Mouse (Mus musculus): Measurements from ENCODE around the gene Selplg. TPM values are rescaled to one million over a fixed set of nuclear protein-coding genes. Genes with fewer than 3 reads are reported as not detected.
"Not testable (repeated sequence)": the region's sequence is repeated elsewhere in the genome, so short reads cannot be mapped to it uniquely, and the experiment has no call there.

Selplg gene
- polyA plus RNA-seq, 1 experiment = 5.5 TPM

DNA sequence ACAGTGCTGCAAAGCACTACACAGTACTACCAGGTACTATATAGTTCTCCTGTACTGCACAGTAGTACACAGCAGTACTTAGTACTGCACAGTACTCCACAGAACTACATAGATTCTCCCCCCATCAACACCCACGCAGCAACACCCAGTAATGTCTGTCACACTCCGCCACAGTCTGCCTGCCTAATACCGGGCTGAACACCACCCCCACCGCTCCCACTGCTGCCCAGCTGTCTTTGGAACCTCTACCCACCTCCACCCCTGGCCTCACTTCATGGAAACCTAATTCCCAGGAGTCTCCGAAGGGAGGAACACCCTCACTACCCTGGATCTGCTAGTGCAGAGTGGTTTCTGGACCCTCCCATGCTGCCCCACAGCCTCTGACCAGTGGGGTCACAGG, 51.7 kb downstream of the Selplg start:
- no peak overlapping the region for H3K27ac ChIP-seq (replicated peaks; ENCODE audit: low read depth, low read length)
- H3K4me3 ChIP-seq (ENCODE audit: insufficient read depth, low read depth, low read length) = no peak overlapping the region
- no peaks in the 10 kb centered on the region for H3K4me1 ChIP-seq (ENCODE audit: control insufficient read depth, insufficient read depth, insufficient read length, low read length)

DNA sequence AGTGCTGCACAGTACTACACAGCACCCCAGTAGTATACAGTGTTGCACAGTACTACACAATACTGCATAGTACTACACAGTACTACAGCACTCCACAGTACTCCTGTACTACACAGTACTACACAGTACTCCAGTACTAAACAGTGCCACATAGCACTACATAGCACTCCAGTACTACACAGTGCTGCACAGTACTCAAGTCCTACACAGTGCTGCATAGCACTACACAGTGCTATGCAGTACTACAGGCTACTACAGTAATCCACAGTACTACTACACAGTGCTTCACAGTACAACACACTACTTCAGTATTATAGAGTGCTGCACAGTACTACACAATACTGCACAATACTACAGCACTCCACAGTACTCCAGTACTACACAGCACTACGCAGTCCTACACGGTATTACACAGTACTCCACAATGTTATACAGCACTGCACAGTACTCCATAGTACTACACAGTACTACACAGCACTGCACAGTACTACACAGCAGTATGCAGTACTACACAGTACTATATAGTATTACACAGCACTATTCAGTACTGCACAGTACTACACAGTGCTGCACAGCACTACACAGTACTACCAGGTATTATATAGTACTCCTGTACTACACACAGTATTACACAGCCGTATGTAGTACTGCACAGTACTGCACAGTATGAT, 52.2 kb downstream of the Selplg start:
- no peak overlapping the region for H3K27ac ChIP-seq (replicated peaks; ENCODE audit: low read depth, low read length)
- no peaks in the 10 kb centered on the region for H3K4me1 ChIP-seq (ENCODE audit: control insufficient read depth, insufficient read depth, insufficient read length, low read length)
- no peak overlapping the region for H3K4me3 ChIP-seq (ENCODE audit: insufficient read depth, low read depth, low read length)

DNA sequence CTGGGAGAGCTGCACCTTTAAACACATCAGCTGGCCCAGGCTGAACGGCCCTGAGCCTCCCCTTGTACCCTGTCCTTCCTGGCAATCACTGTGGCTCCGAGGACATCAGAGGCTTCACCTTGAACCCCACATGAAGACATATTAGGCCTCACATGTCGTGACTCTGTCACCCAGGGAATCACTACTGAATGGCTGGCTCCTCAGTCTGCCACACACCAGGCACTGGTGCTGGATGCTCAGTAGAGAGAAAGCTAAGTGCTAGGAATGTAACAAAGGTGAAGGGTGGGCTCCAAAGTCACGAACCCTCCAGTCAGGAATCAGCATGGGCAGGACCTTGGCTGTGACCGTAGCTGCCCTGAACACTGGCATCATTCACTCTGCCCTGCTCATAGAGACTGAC, 52.9 kb downstream of the Selplg start:
- Histone ChIP-seq H3K4me3 (ENCODE audit: insufficient read depth, low read depth, low read length) (no peak overlapping the region), H3K27ac (replicated peaks; ENCODE audit: low read depth, low read length) (no peak overlapping the region), H3K4me1 (ENCODE audit: control insufficient read depth, insufficient read depth, insufficient read length, low read length) (no peaks in the 10 kb centered on the region)

DNA sequence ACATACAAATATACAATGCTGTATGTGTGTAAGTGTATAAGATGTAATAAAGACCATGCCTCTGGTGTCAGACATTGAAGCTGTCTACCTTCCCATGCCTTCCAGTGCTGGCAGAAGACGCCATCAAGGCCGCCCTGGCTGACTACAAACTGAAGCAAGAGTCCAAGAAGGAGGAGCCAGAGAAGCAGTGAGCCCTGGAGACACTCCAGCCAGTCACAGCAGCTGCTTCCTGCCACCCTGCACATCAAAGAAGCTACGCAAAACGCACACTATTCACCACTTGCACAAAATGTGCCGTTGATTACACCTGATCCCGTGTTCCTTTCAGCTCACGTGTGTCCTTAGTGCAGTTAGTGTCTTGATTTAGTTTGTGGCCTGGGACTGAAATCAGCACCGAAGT, 54.7 kb downstream of the Selplg start:
- H3K4me1 ChIP-seq (ENCODE audit: control insufficient read depth, insufficient read depth, insufficient read length, low read length); H3K4me3 ChIP-seq (ENCODE audit: insufficient read depth, low read depth, low read length); H3K27ac ChIP-seq (replicated peaks; ENCODE audit: low read depth, low read length): not testable (repeated sequence)

DNA sequence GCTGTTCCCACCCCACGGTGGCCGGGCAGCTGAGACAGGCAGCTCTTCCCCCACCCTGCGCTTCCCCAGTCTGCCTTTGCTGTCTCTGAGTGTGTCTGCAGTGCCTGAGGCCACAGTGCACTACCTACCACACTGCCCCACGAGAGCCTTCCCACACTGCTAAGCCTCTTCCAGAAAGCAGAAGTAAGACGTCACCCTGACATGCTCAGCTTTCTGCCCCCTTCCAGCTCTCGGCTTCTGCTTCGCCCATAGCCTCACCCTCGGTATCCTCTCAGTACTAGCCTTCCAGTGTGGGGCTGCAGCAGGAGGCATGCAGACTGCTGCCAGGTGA, 55.6 kb downstream of the Selplg start:
- no peak overlapping the region for H3K4me3 ChIP-seq (ENCODE audit: insufficient read depth, low read depth, low read length)
- H3K27ac ChIP-seq (replicated peaks; ENCODE audit: low read depth, low read length) = peak overlapping the region; percentile 62
- H3K4me1 ChIP-seq (ENCODE audit: control insufficient read depth, insufficient read depth, insufficient read length, low read length) = no peaks in the 10 kb centered on the region

DNA sequence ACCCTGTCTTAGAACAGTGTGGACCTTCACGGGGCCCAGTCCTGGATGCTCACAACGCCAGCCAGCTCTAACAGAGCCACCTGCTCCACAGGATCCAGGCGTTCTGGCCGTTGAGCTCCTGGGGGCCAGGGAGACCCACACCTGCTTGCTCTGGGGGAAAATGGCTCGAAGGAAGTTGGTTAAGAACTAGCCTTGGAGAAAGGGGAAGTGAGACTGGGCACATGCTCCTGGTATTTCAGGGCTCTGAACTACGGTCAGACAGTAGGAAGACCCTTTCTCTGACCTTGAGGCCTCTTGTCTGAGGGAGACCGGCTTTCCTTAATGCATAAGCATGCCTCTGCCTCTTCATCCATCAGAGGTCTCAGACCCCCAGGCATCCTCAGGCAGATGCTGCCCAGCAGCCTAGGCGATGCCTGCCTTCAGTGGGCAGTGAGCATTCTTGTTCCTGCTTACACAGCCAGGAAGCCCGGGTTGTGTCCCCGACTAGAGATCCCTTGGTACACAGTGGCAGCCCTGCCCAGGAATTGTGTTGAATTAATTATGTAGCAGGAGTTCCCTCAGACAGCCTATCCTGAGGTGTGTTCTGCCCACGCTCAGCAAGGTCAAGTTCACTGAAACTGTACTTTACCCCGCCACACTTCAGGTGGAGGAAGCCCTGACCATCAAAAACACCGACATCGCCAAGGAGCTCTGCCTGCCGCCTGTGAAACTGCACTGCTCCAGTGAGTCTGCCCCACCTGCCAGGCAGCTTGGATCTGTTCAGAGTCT, 56.1 kb downstream of the Selplg start:
- H3K27ac ChIP-seq (replicated peaks; ENCODE audit: low read depth, low read length) = peak overlapping the region; percentile 63
- no peak overlapping the region for H3K4me3 ChIP-seq (ENCODE audit: insufficient read depth, low read depth, low read length)
- no peaks in the 10 kb centered on the region for H3K4me1 ChIP-seq (ENCODE audit: control insufficient read depth, insufficient read depth, insufficient read length, low read length)

DNA sequence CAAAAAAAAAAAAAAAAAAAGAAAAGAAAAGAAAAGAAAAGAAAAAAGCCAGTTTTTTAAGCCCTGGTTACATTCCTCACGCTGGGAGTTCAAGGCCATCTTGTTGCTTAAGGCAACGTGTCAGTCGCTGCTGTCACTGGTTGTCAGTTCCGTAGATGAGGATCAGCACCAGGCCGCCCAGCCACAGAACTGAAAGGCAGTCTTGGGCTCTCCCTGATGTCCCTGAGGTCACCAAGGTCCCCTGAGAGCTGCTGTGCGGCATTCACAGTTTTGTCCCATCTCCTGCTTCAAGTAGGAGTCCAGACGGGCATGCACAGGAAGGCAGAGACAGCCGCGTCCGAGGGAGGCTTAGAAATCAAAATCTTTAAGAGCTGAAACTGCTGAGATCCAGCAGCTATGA, 56.9 kb downstream of the Selplg start:
- H3K4me1 ChIP-seq (ENCODE audit: control insufficient read depth, insufficient read depth, insufficient read length, low read length) = no peaks in the 10 kb centered on the region
- H3K27ac ChIP-seq (replicated peaks; ENCODE audit: low read depth, low read length) = peak overlapping the region; percentile 63
- no peak overlapping the region for H3K4me3 ChIP-seq (ENCODE audit: insufficient read depth, low read depth, low read length)

DNA sequence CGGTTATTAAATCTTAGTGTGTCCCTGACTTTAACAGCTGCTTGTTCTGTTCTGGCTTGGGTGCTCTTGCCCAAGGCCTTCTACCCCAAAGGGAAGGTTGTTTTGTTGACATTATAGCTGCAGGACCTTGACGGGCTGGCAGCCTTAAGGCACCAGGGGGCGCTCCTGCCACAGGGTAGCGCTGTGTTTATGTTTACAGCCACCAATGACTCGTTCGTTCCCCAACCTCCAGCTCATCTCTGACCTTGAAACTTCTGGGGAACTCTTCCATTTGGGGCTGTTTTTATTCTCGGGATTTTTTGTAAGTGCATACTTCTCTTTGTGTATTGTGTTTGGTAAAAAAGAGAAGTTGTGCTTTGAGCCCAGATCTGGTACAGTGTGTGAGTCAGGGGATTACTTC, 58.8 kb downstream of the Selplg start:
- peak overlapping the region; percentile 92 for H3K4me3 ChIP-seq (ENCODE audit: insufficient read depth, low read depth, low read length)
- no peak overlapping the region for H3K27ac ChIP-seq (replicated peaks; ENCODE audit: low read depth, low read length)
- peaks cover 5% of the 10 kb centered on the region; the same call in 1 of the 2 replicates for H3K4me1 ChIP-seq (ENCODE audit: control insufficient read depth, insufficient read depth, insufficient read length, low read length)

DNA sequence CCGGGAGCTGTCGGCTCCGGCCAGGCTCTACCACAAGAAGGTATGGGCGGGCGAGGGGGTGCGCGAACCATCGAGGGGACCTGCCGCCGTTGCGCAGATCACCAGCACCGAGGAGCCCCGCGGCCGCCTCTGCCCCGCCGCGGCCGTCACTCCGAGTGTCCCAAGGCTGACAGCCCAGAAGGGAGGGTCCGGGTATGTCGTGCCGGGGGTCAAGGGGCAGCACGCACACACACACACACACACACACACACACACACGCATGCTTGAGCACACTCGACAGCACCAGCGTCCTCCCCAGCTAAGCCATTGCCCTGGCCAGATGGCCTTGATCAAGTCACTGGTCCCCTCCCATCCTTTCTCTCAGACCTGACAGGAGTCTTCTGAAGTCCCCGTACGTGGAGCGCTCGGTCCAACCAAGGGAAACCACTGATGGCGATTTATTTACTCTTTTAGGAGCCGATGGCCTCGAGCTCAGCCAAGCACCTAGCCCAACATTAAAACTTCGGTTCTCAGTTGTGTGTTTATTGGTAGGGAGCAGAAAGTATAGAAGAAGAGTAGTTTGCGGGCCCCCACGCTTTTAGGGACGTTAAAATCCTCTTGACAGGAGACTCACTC, 59.4 kb downstream of the Selplg start:
- peak overlapping the region; percentile 92 for H3K4me3 ChIP-seq (ENCODE audit: insufficient read depth, low read depth, low read length)
- H3K4me1 ChIP-seq (ENCODE audit: control insufficient read depth, insufficient read depth, insufficient read length, low read length) = peaks cover 5% of the 10 kb centered on the region; the same call in 1 of the 2 replicates
- peak overlapping the region; percentile 15; the same call in 1 of the 2 replicates for H3K27ac ChIP-seq (replicated peaks; ENCODE audit: low read depth, low read length)

DNA sequence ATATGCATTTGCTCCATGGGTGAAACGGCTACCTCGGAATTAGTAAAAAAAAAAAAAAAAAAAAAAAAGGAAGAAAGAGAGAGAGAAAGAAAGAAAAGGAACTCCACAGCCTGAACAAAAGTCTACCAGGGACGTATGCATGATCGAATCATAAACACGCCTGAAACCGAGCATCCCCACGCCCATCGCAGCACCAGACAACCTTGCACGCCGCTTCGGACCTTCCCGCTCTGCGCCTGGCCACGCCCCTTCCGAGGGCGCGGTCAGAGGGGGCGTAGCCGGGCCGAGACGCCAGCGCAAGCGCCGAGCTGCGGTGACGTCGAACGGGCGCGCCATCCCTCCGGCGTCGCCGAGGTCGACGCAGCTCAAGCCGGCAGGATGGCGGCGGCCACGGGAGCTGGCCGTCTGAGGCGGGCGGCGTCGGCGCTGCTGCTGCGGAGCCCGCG, 60.0 kb downstream of the Selplg start, which contains the start of the genes Sart3 and Iscu:
Sart3 (minus strand) TSS at position 61 of the 446 bp plus-strand sequence.
Iscu (plus strand) TSS at position 299 of the 446 bp plus-strand sequence.
- H3K4me1 ChIP-seq (ENCODE audit: control insufficient read depth, insufficient read depth, insufficient read length, low read length) = peaks cover 5% of the 10 kb centered on the region; the same call in 1 of the 2 replicates
- H3K4me3 ChIP-seq (ENCODE audit: insufficient read depth, low read depth, low read length) = peak within 1 kb of the TSS; percentile 93
- H3K27ac ChIP-seq (replicated peaks; ENCODE audit: low read depth, low read length) = peak within 1 kb of the TSS; percentile 99

DNA sequence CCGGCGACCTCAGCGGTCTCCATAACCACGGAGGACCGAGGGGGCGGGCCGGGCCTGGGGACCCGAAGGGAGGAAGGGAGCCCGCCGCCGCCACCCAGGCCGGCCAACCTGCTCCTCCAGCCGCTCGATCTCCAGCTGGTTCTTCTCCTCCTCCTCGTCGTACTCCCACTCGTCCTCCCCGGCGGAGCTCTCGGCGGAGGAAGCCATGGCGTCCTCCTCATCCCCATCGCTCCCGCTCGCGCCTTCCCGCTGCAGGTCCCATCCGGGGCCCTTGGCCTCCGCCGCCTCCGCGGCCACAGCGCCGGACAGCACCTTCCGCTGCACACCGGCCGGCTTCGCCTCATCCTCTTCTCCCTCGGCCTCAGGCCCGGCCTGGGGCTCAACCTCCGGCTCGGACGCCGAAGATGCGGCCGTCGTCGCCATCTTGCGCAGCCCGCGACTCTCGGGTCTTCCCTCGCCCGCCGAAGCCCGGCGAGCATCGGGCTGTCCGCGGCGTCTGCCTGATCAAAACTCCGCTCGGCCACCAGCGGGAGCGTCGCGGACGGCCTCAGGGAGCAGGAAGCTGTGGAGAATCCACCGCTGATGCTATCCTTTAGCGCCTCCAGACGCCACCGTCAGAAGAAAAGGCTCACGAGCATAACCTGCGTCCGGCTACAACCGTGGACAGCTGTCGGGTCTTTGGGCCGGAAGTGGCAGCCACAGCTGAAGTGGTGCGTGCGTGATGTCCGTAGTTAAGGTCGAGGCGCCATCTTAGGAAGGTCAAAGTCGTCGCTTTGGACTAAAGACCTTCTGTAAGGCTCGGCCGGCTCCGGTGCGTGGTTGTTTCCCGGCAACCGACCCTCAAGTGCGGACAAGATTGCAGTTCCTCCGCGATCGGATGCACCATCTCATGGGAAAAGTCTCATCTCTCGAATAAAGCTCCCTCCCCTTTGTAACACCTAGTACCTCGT, 61.0 kb downstream of the Selplg start:
- Histone ChIP-seq H3K27ac (replicated peaks; ENCODE audit: low read depth, low read length) (peak overlapping the region; percentile 99), H3K4me1 (ENCODE audit: control insufficient read depth, insufficient read depth, insufficient read length, low read length) (peaks cover 5% of the 10 kb centered on the region; the same call in 1 of the 2 replicates), H3K4me3 (ENCODE audit: insufficient read depth, low read depth, low read length) (peak overlapping the region; percentile 93)

DNA sequence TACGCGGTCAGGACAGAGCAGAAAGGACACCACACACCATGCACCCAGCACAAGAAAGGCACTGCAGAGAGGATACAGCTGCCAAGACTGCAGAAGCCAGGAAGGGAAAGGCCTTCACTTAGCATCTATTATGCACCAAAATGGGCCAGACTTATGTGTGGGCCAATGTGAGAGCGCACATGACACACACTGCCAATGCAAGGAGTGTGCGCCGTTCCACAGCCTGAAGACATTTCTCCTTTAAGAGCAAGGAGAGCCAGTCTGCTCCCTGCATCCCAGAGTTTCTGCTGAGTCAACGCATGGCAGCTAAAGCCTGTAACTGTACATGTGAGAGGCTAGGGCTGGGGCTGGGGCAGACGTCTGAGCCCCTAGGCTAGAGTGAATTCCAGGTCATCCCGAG, 63.6 kb downstream of the Selplg start:
- H3K4me1 ChIP-seq (ENCODE audit: control insufficient read depth, insufficient read depth, insufficient read length, low read length) = peaks cover 5% of the 10 kb centered on the region; the same call in 1 of the 2 replicates
- no peak overlapping the region for H3K4me3 ChIP-seq (ENCODE audit: insufficient read depth, low read depth, low read length)
- no peak overlapping the region for H3K27ac ChIP-seq (replicated peaks; ENCODE audit: low read depth, low read length)

Measured in brown adipose tissue, adult 24 weeks (tissue).